Mouse (Mus musculus): ENCODE results near the gene Ankfy1. TPM values are rescaled to one million over a fixed set of nuclear protein-coding genes. Genes with fewer than 3 reads are reported as not detected.
"Not testable (repeated sequence)": the region's sequence is repeated elsewhere in the genome, so short reads cannot be mapped to it uniquely, and the experiment has no call there.

Gene Ankfy1
- polyA plus RNA-seq, 2 experiments = 29.0 to 33.4 TPM

DNA sequence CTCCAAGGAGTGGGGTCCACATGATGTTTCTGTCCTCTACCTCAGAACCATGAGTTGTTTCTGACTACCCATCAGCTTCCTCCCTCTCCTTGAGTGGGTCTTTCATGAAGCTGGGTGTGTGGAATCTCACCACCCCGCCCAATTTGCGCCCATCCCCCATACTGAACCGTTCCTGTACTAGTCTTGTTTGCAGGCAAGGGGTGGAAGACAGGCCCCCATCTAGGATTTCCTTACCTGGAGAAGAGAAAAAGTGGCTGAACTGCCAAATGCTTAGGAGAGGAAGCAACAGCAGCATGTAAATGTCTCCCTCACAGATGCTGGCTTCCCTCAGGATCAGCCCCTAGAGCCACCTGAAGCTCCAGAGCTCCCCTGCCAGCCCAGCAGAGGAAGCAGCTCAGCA, 80.5 kb downstream of the Ankfy1 start:
- Histone ChIP-seq H3K9ac (ENCODE audit: low read depth, low read length, severe bottlenecking) (no peak overlapping the region), H3K27ac (replicated peaks; ENCODE audit: low read depth, low read length) (no peak overlapping the region), H3K4me2 (replicated peaks; ENCODE audit: low read depth, low read length, severe bottlenecking) (no peak overlapping the region), H3K4me1 (ENCODE audit: control insufficient read depth, insufficient read depth, low read length) (no peaks in the 10 kb centered on the region), H3K36me3 (ENCODE audit: control insufficient read depth, insufficient read depth, low read length) (peaks cover 21% of the 10 kb centered on the region), H3K27me3 (ENCODE audit: control insufficient read depth, insufficient read depth, low read length) (no peaks in the 10 kb centered on the region), H3K4me3 (replicated peaks; ENCODE audit: low read length) (no peak overlapping the region), H3K9me3 (ENCODE audit: control insufficient read depth, low read length) (no peaks in the 10 kb centered on the region)
- no peak for ATAC-seq (ENCODE audit: low FRiP score, low read depth)
- TF ChIP-seq POLR2A (IDR thresholded peaks at IDR 0.05; ENCODE audit: borderline replicate concordance, extremely low read depth, insufficient read depth, insufficient read length) = no peak
- DNase-seq (ENCODE audit: low spot score) = no peak
- 87% methylated on average over 3 of the region's 3 CpGs for WGBS

DNA sequence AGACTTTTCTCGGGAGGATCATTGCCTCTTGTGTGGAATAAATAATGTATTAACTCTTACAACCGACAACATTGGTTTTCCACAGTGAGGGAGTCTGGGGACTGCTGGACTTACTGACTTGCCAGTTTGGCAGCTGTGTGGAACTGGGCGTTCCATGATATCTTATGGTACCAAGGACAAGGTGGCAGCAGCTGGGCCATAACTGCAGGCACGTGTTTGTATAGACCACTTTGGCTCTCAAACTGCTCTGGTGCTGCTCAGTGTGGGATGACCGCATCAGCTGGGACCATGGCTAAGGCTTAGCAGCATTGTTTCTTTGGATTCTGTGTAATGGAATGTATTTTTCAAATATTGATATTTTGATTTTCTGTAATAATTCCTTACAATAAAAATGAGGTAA, 81.0 kb downstream of the Ankfy1 start:
- Histone ChIP-seq H3K36me3 (ENCODE audit: control insufficient read depth, insufficient read depth, low read length) (peaks cover 21% of the 10 kb centered on the region), H3K4me2 (replicated peaks; ENCODE audit: low read depth, low read length, severe bottlenecking) (no peak overlapping the region), H3K4me3 (replicated peaks; ENCODE audit: low read length) (no peak overlapping the region), H3K9ac (ENCODE audit: low read depth, low read length, severe bottlenecking) (no peak overlapping the region), H3K9me3 (ENCODE audit: control insufficient read depth, low read length) (no peaks in the 10 kb centered on the region), H3K27ac (replicated peaks; ENCODE audit: low read depth, low read length) (no peak overlapping the region), H3K4me1 (ENCODE audit: control insufficient read depth, insufficient read depth, low read length) (no peaks in the 10 kb centered on the region), H3K27me3 (ENCODE audit: control insufficient read depth, insufficient read depth, low read length) (no peaks in the 10 kb centered on the region)
- no peak for TF ChIP-seq POLR2A (IDR thresholded peaks at IDR 0.05; ENCODE audit: borderline replicate concordance, extremely low read depth, insufficient read depth, insufficient read length)
- DNase-seq (ENCODE audit: low spot score) (no peak), ATAC-seq (ENCODE audit: low FRiP score, low read depth) (no peak)
- 82% methylated on average over 5 of the region's 5 CpGs for WGBS

DNA sequence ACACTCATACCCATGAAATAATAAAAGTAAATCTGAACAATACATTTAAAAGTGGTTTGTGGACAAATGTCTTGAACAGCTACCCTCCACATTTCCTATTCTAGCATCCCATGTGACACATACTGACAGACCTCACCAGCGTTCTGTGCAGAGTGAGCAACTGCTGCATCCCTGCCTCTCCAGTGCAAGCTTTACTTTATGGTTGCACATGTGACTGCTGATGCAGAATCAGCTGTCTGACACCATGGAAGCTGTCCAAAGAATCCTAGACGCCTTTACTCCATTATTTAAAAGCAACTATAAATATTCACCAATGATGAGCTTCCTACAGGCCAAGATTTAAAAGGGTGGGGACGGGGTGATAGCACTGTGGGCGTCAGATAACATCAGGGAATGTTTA, 81.7 kb downstream of the Ankfy1 start:
- Histone ChIP-seq H3K9ac (ENCODE audit: low read depth, low read length, severe bottlenecking) (no peak overlapping the region), H3K4me1 (ENCODE audit: control insufficient read depth, insufficient read depth, low read length) (no peaks in the 10 kb centered on the region), H3K9me3 (ENCODE audit: control insufficient read depth, low read length) (no peaks in the 10 kb centered on the region), H3K27me3 (ENCODE audit: control insufficient read depth, insufficient read depth, low read length) (no peaks in the 10 kb centered on the region), H3K36me3 (ENCODE audit: control insufficient read depth, insufficient read depth, low read length) (peaks cover 21% of the 10 kb centered on the region), H3K4me3 (replicated peaks; ENCODE audit: low read length) (no peak overlapping the region), H3K4me2 (replicated peaks; ENCODE audit: low read depth, low read length, severe bottlenecking) (no peak overlapping the region), H3K27ac (replicated peaks; ENCODE audit: low read depth, low read length) (no peak overlapping the region)
- ATAC-seq (ENCODE audit: low FRiP score, low read depth) = no peak
- TF ChIP-seq POLR2A (IDR thresholded peaks at IDR 0.05; ENCODE audit: borderline replicate concordance, extremely low read depth, insufficient read depth, insufficient read length) = no peak
- DNase-seq (ENCODE audit: low spot score) = no peak
- 75% methylated on average over 4 of the region's 4 CpGs for WGBS

DNA sequence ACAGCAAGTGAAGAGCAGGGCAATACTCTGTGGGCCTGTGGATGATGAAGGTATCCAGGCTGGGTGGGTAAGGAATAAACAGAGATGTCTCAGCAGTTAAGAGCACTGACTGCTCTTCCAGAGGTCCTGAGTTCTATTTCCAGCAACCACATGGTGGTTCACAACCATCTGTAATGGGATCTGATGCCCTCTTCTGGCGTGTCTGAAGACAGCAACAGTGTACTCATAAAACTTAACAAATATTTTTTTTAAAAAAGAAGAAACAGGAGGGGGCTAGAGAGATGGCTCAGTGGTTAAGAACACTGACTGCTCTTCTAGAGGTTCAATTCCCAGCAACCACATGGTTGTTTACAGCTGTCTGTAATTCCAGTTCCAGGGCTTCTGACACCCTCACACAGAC, 82.8 kb downstream of the Ankfy1 start:
- H3K4me2 ChIP-seq (replicated peaks; ENCODE audit: low read depth, low read length, severe bottlenecking); H3K27ac ChIP-seq (replicated peaks; ENCODE audit: low read depth, low read length); H3K9ac ChIP-seq (ENCODE audit: low read depth, low read length, severe bottlenecking); ATAC-seq (ENCODE audit: low FRiP score, low read depth); H3K9me3 ChIP-seq (ENCODE audit: control insufficient read depth, low read length); H3K4me3 ChIP-seq (replicated peaks; ENCODE audit: low read length); H3K4me1 ChIP-seq (ENCODE audit: control insufficient read depth, insufficient read depth, low read length); DNase-seq (ENCODE audit: low spot score); H3K27me3 ChIP-seq (ENCODE audit: control insufficient read depth, insufficient read depth, low read length): not testable (repeated sequence)
- 18% methylated on average over 1 of the region's 1 CpGs for WGBS
- peaks cover 15% of the 10 kb centered on the region for H3K36me3 ChIP-seq (ENCODE audit: control insufficient read depth, insufficient read depth, low read length)

DNA sequence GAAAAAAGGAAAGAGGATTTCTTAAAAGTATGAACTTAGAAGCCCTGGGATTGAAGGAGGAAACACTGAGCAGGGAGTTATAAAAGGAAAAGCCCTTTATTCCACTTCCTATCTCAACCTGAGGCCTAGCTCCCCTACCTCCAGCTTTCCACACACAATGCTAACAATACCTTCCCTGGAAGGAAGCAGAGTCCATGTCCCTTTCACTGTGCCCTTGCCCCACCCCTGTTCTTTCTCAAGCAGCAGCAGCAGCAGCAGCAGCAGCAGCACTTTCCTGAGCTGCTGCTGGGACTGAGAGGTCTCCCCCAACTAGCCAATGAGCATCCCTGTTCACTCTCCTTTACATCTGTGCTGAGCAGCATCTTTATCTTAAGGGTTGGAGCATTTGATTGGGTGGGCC, 89.2 kb downstream of the Ankfy1 start:
- TF ChIP-seq POLR2A (IDR thresholded peaks at IDR 0.05; ENCODE audit: borderline replicate concordance, extremely low read depth, insufficient read depth, insufficient read length) = no peak
- Histone ChIP-seq H3K4me1 (ENCODE audit: control insufficient read depth, insufficient read depth, low read length) (no peaks in the 10 kb centered on the region), H3K27ac (replicated peaks; ENCODE audit: low read depth, low read length) (no peak overlapping the region), H3K36me3 (ENCODE audit: control insufficient read depth, insufficient read depth, low read length) (no peaks in the 10 kb centered on the region), H3K27me3 (ENCODE audit: control insufficient read depth, insufficient read depth, low read length) (no peaks in the 10 kb centered on the region), H3K4me3 (replicated peaks; ENCODE audit: low read length) (no peak overlapping the region), H3K9ac (ENCODE audit: low read depth, low read length, severe bottlenecking) (no peak overlapping the region), H3K4me2 (replicated peaks; ENCODE audit: low read depth, low read length, severe bottlenecking) (no peak overlapping the region), H3K9me3 (ENCODE audit: control insufficient read depth, low read length) (no peaks in the 10 kb centered on the region)
- DNase-seq (ENCODE audit: low spot score) (no peak), ATAC-seq (ENCODE audit: low FRiP score, low read depth) (no peak)

DNA sequence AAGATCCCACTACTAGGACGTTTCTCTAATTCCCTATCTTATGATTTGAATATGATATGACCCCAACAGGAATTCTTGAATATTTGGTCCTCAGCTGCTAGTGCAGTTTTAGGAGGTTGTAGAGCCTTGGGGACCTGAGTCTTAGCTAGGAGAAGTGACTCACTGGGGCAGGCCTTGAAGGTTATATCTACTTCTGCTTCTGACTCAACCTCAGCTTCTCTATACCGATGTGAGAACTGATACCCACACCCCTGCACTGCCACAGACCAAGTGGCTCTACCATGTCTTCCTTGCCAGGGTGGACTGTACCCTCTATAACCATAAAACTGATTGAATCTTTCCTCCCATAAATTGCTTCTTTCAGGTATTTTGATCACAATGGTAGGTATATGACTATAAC, 92.3 kb downstream of the Ankfy1 start:
- Histone ChIP-seq H3K9ac (ENCODE audit: low read depth, low read length, severe bottlenecking) (no peak overlapping the region), H3K36me3 (ENCODE audit: control insufficient read depth, insufficient read depth, low read length) (no peaks in the 10 kb centered on the region), H3K9me3 (ENCODE audit: control insufficient read depth, low read length) (no peaks in the 10 kb centered on the region), H3K27me3 (ENCODE audit: control insufficient read depth, insufficient read depth, low read length) (no peaks in the 10 kb centered on the region), H3K4me1 (ENCODE audit: control insufficient read depth, insufficient read depth, low read length) (no peaks in the 10 kb centered on the region), H3K4me3 (replicated peaks; ENCODE audit: low read length) (no peak overlapping the region), H3K27ac (replicated peaks; ENCODE audit: low read depth, low read length) (no peak overlapping the region), H3K4me2 (replicated peaks; ENCODE audit: low read depth, low read length, severe bottlenecking) (no peak overlapping the region)
- 75% methylated on average over 2 of the region's 2 CpGs for WGBS
- no peak for TF ChIP-seq POLR2A (IDR thresholded peaks at IDR 0.05; ENCODE audit: borderline replicate concordance, extremely low read depth, insufficient read depth, insufficient read length)
- DNase-seq (ENCODE audit: low spot score) = no peak
- ATAC-seq (ENCODE audit: low FRiP score, low read depth) = no peak
